Comparison of ENCODE assay signal across 12 mouse cellular contexts in the genomic region with DNA sequence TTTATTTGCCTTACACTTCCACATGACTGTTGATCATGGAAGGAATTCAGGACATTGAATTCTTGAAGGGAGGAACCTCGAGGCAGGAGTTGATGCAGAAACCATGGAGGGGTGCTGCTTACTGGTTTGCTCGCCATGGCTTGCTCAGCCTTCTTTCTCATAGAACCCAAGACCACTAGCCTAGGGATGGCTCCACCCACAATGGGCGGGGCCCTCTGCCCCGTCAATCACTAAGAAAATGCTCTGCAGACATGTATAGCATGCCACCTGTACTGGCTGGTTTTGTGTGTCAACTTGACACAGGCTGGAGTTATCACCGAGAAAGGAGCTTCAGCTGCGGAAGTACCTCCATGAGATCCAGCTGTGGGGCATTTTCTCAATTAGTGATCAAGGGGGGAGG.
"Had no signal": no experiment of that assay in that cellular context is flagged by ENCODE, and none has a peak within 500 bp of the region (broad histone marks: within the 10 kb centered on the region; RNA-seq: fewer than 3 reads in every experiment).

No protein-coding gene starts in this region.

- DNase-seq: retina, postnatal 1 day; right cerebral cortex, adult 18-20 months; right cerebral cortex, postnatal 14 days; right cerebral cortex, postnatal 25 days; right cerebral cortex, postnatal 4 days; spleen, adult 18-20 months; thymus, adult 18-20 months; thymus, adult 2 months; thymus, postnatal 14 days; thymus, postnatal 25 days; thymus, postnatal 36 days; thymus, postnatal 4 days had no signal
